Mouse (Mus musculus): Measurements from ENCODE around the gene Tnp2. TPM values are rescaled to one million over a fixed set of nuclear protein-coding genes. Genes with fewer than 3 reads are reported as not detected.

The Tnp2 gene
- total RNA-seq, 2 experiments from 2014 or later, result not detected

DNA sequence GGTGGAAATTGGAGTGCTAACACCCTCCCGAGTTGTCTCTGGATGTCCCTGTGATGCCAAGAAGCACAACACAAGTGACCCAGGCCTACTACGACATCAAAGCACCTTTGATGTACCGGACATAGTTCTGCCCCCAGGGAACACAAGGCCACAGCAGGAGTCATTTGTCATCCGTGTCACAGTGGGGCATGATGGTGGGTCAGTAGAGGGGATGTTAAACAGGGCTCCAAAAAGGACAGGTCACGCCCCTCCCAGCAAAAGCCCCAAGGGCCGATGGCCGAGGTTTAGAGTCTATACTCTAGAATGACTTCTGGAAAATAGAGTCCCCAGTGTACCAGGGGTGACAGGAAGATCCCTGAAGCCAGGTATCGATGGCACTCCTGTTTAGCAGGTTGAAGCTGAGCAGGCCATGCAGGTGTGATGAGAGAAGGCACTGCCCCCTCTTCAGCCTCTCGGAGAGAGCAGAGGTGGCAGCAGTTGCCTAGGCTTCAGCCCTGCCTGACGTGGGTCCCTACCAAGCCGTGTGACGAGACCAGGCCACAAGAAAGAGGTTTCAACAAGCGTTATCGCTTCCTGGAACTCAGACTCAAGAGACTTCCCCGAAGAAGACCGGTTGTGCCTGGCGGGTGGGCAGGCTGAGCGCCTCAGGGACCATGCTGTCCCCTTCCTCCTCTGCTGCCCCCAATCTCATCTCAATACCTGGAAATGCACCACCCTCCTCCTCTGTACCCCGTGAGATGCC lies 16.5 kb downstream of the Tnp2 start:
- no peak for ATAC-seq (replicated peaks; ENCODE audit: low FRiP score, poor library complexity, severe bottlenecking)

- no peak for ATAC-seq (replicated peaks; ENCODE audit: low FRiP score, poor library complexity, severe bottlenecking)
Observed at GRCm38 (mm10) chr16:10770531-10771325, 17.7 kb downstream of the Tnp2 start.

DNA sequence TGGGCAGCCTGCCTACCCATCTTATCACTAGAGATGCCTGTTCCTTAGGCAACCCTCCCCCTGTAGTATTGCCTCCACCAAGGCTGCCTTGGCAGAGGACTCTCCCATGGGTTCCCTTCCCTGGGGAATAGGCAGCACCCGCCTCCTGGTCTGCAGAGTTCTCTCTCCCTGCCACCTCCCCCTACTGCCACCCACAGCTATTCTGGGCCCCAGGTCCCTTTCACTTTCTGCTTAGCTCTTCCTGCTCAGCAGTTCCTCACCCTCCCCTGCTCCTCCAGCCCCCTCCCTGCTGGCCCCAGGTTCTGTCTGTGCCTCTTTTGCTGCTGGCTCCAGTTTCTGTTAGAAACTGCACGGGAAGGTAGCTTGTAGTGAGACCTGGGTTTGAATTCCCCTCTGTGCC lies 18.8 kb downstream of the Tnp2 start:
- ATAC-seq (replicated peaks; ENCODE audit: low FRiP score, poor library complexity, severe bottlenecking), result no peak

DNA sequence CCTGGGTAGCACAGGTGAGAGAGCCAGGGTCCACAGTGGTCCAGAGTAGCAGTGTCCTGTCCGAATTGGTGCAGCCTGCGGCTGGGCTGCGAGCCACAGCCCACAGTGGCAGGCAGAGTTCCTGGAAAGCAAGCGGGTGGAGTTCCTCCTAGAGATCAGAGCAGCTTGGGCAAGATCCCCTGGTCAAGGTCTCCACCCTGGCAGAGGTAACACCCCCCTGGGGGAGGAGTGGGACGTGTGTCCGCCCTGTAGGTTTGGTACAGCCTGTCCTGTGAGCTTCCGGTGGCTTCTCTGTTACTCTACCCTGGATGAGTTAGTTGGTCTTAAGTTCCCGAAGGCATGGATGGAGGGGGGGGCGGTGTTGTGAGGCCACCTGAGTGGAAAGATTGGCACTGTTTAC lies 19.6 kb downstream of the Tnp2 start:
- no peak for ATAC-seq (replicated peaks; ENCODE audit: low FRiP score, poor library complexity, severe bottlenecking)

DNA sequence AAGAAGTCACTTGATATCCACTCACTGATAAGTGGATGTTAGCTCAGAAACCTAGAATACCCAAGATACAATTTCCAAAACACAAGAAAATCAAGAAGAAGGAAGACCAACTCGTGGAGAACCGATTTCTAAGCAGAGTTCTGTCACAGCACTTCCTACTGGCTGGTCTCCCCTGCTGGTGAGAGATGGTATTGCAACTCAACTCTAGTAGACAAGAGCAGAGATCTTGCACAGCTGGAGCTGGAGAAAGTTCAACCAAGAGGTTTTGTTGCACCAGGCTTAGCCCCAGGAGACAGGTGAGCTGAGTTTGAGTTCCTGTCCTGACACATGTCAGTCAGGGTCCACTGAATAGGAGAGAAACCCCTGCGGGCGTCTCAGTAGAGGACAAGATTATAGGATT lies 21.3 kb downstream of the Tnp2 start:
- ATAC-seq (replicated peaks; ENCODE audit: low FRiP score, poor library complexity, severe bottlenecking), result no peak

DNA sequence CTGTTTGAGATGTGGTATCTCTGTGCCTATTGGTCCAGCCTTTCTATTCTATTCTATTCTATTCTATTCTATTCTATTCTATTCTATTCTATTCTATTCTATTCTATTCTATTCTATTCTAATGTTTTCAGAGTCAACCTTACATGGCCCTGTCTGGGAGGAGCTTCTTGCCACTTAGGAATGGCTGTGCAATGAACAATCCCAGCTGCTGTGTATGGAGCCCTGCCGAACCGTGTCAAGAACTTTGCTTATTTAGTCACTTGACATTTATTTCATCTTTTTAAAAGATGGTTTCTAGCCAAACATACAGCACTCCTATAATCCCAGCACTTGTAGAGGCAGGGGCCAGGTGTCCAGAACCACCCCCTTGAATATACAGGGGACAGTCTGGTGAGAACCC lies 24.1 kb downstream of the Tnp2 start:
- ATAC-seq (replicated peaks; ENCODE audit: low FRiP score, poor library complexity, severe bottlenecking), result no peak

DNA sequence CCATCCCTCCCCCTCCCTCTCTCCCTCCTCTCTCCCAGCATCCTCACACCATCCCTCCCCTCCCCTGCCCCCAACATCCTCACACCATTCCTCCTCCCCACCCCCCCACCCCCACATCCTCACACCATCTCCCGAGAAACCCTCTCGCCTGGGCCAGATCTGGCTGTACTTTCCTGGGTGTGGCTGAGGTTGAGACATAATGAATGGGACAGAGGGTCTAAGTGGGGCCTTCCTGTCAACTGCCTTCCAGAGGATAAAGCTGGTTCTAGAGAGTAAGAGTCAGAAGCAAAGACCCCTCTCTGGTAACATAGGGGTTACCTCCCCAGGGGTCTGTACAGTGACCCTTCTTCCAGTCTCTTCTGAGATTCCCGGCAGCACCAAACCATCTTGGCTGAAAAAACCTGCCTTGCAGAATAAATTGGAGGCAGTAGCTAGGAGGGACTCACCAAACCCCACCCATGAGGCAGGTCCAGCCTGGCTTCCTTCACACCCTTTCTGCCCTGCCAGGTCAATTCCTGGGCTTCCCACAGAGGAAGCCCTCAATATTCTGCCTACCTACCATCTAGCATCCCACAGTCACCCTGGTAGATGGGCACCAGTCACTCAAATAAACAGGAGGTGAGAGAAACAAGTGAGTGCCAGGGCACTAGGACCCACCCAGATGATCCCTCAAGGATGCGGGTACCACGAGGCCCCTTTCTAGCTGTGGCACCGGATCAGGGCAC lies 24.8 kb downstream of the Tnp2 start:
- ATAC-seq (replicated peaks; ENCODE audit: low FRiP score, poor library complexity, severe bottlenecking), result no peak

- no peak for ATAC-seq (replicated peaks; ENCODE audit: low FRiP score, poor library complexity, severe bottlenecking)
Observed at GRCm38 (mm10) chr16:10762569-10763180, 25.8 kb downstream of the Tnp2 start.

DNA sequence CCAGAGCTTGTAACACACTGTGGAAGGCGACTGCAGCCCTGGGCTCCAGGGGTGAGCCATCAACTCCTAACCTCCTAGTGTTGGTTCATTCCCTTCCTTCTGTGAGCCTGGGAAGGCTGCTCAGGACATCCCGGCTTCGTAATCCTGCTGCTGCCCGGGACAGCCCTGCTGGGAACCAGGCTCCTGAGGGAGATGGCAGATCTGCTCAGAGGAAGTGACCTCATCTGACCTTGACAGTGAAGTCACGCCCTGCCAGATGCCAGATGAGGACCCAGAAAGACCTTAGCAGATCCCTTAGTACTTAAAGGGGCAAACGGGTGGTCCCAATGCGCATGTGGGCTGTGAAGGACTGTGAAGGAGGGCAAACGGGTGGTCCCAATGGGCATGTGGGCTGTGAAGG lies 27.3 kb downstream of the Tnp2 start:
- no peak for ATAC-seq (replicated peaks; ENCODE audit: low FRiP score, poor library complexity, severe bottlenecking)

GRCm38 (mm10) chr16:10756168-10756567 lies 32.3 kb downstream of the Tnp2 start:
- ATAC-seq (replicated peaks; ENCODE audit: low FRiP score, poor library complexity, severe bottlenecking), result no peak

GRCm38 (mm10) chr16:10754521-10755296 lies 33.8 kb downstream of the Tnp2 start:
- no peak for ATAC-seq (replicated peaks; ENCODE audit: low FRiP score, poor library complexity, severe bottlenecking)

DNA sequence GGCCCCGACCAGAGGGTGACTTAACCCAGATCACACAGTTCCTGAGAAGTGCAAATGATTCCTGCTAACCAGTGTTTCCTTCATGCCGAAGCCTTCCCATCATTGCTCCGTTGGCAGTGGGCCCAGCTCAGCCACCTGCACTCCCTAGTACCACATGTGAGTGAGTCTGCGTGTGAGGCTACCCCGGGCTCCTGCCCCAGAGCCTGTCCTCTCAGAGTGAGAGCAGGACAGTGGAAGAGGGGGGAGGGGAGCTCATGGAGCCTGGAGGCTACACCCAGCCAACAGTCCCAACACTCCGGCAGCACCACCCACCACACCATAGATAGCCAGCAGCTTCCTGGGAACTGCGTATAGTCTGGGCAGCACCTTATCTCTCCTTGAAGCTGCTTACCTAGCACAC lies 38.6 kb downstream of the Tnp2 start:
- ATAC-seq (replicated peaks; ENCODE audit: low FRiP score, poor library complexity, severe bottlenecking), result no peak

DNA sequence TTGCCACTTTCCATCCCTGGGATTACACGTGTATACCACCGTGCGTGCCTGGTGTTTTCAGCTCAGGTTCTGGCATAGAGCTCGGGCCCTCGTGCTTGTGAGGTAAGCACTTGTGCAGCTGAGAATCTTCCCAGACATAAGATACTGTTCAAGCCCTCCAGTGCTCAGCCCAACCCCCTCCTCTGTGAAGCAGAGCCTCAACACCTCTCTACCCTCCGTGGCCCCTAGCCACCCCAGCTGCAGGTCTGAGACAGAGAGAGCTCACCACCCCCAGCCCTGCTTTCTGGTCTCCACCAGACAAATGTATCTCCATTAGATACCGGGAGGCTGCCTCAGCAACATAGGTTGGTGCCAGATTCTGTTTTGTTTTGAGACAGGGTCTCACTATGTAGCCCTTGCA lies 39.2 kb downstream of the Tnp2 start:
- no peak for ATAC-seq (replicated peaks; ENCODE audit: low FRiP score, poor library complexity, severe bottlenecking)

GRCm38 (mm10) chr16:10741082-10741481 lies 47.4 kb downstream of the Tnp2 start:
- ATAC-seq (replicated peaks; ENCODE audit: low FRiP score, poor library complexity, severe bottlenecking), result no peak

- ATAC-seq (replicated peaks; ENCODE audit: low FRiP score, poor library complexity, severe bottlenecking), result no peak
Observed at GRCm38 (mm10) chr16:10739854-10740398, 48.5 kb downstream of the Tnp2 start.

DNA sequence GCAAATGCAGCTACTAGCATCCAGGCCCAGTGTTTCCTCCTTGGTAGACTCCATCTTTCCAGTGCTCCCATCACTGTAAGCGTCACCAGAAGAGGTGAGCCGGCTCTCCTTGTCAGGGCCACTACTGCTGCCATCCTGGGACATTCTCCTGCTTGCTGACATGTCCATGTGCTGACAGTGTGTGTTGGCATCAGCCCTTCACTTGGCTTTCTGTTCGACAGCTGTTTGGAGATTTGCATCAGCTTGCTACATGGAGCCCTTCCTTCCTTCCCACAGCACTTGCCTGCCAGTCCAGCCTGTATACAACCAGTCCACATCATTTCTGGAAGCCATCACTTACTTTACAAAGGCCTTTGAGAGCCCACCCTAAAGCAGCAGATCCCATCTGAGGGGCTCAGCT lies 49.6 kb downstream of the Tnp2 start:
- no peak for ATAC-seq (replicated peaks; ENCODE audit: low FRiP score, poor library complexity, severe bottlenecking)

Measured in erythroid progenitor cell, adult 5-6 weeks (primary cell).